Mouse (Mus musculus): ENCODE data around the gene Cox7a1. TPM values are rescaled to one million over a fixed set of nuclear protein-coding genes. Genes with fewer than 3 reads are reported as not detected.

Gene Cox7a1
- total and polyA plus RNA-seq, 3 experiments: 1.6 to 15.2 (median 14.0) TPM

DNA sequence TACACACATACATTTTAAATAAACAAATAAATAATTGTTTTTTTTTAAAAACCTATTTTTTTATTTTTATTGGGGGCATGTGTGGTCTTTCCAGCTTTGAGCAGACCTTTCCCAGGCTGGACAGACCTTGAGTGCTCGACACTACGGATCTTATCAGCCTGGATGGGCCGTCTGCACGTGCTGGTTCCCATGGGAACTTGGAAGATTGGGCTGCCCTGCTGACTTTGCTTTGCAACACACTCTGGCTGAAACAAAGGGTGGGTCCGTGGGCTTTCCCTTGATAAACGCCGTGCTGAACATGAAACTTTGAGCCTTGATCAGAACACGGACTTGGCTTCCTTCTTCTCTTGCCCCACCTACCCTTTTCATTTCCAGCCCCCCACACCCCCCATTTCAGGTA is 20.4 kb downstream of the Cox7a1 start:
- no peak for TF ChIP-seq RCOR1 (conservative IDR thresholded peaks at IDR 0.05; ENCODE audit: low read depth, low read length)
- TF ChIP-seq CHD2 (IDR thresholded peaks at IDR 0.05; ENCODE audit: low read length): no peak
- no peak for TF ChIP-seq SMC3 (IDR thresholded peaks at IDR 0.05; ENCODE audit: low read depth, low read length)
- TF ChIP-seq USF1 (IDR thresholded peaks at IDR 0.05; ENCODE audit: low read depth, low read length): no peak
- peak; percentile 40; the same call in 1 of the 2 replicates for TF ChIP-seq BHLHE40 (IDR thresholded peaks at IDR 0.05; ENCODE audit: low read depth, low read length)
- no peak for TF ChIP-seq TBP (conservative IDR thresholded peaks at IDR 0.05; ENCODE audit: low read depth, low read length)
- no peak for TF ChIP-seq JUND (conservative IDR thresholded peaks at IDR 0.05; ENCODE audit: low read depth, low read length)
- no peak for TF ChIP-seq CHD1 (IDR thresholded peaks at IDR 0.05; ENCODE audit: low read depth, low read length)
- H3K27ac ChIP-seq (ENCODE audit: insufficient read depth, low read depth): no peak overlapping the region
- no peaks in the 10 kb centered on the region for H3K27me3 ChIP-seq (replicated peaks)
- dilution Hi-C loops (cut with MboI; ENCODE audit: extremely low pct_ligation_motif_present, extremely low pct_unique_long_range_greater_than_20kb, low sequenced_read_pairs): no loop called here
- H3K4me2 ChIP-seq (ENCODE audit: insufficient read depth, low read depth, poor library complexity, severe bottlenecking): peak overlapping the region; percentile 57
- DNase-seq (ENCODE audit: extremely low read depth): no peak
- H3K4me1 ChIP-seq (ENCODE audit: control insufficient read depth in 1 of 2, insufficient read depth in 2 of 2): peaks cover 4 to 10% of the 10 kb centered on the region in 2 experiments; a peak in 3 of 4 replicates
- H3K4me3 ChIP-seq (replicated peaks in 1 of 3; ENCODE audit: low read depth in 2 of 3, low read length in 2 of 3, poor library complexity in 1 of 3): no peak overlapping the region
- no peak overlapping the region for H3K9ac ChIP-seq (ENCODE audit: insufficient read depth, low read depth)
- in situ Hi-C loops (cut with MboI; ENCODE audit: low pct_ligation_motif_present, low pct_unique_long_range_greater_than_20kb, low sequenced_read_pairs): no loop called here
- no peaks in the 10 kb centered on the region for H3K79me2 ChIP-seq (replicated peaks; ENCODE audit: control insufficient read depth, extremely low read depth, insufficient read depth, poor library complexity, severe bottlenecking)
- H3K36me3 ChIP-seq (replicated peaks in 1 of 2; ENCODE audit: control insufficient read depth in 1 of 2, insufficient read depth in 1 of 2, low read length in 1 of 2): no peaks in the 10 kb centered on the region
- H3K9me3 ChIP-seq (replicated peaks; ENCODE audit: low read length): no peaks in the 10 kb centered on the region

DNA sequence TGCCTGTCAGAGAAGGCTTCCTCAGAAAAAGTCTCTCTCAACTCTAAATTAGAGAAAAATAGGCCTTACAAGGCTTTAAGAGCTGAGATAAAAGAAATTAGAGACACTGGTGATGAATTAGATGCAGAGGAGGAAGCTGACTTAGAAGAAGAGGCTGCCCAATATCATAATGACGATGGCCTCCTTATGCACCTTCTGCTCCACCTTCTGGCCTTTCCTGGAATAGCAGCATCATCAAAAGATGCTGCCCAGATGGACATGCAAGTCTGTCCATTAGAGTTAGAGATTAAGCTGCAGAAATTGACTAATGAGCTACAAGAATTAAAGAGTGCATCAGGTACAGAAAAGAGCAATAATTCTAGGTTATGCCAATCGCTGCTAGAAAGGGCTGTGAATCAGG is 21.4 kb downstream of the Cox7a1 start:
- TF ChIP-seq ELF1 (IDR thresholded peaks at IDR 0.05; ENCODE audit: low read depth, low read length) (no peak; the same call in 1 of the 2 replicates), ETS1 (conservative IDR thresholded peaks at IDR 0.05; ENCODE audit: low read depth, low read length) (no peak), MAX (IDR thresholded peaks at IDR 0.05; ENCODE audit: low read length) (no peak), BHLHE40 (IDR thresholded peaks at IDR 0.05; ENCODE audit: low read depth, low read length) (0 out of 2 replicates have a peak, but pooled peaks have one; percentile 8), NELFE (IDR thresholded peaks at IDR 0.05; ENCODE audit: low read depth, low read length) (0 out of 2 replicates have a peak, but pooled peaks have one; percentile 51), GABPA (IDR thresholded peaks at IDR 0.05; ENCODE audit: insufficient replicate concordance, low read depth, low read length) (no peak), USF1 (IDR thresholded peaks at IDR 0.05; ENCODE audit: low read depth, low read length) (no peak), EP300 (IDR thresholded peaks at IDR 0.05; ENCODE audit: low read length) (no peak), POLR2A (IDR thresholded peaks at IDR 0.05; ENCODE audit: low read depth, low read length) (no peak), HCFC1 (IDR thresholded peaks at IDR 0.05; ENCODE audit: low read depth, low read length) (peak; percentile 39), ZKSCAN1 (IDR thresholded peaks at IDR 0.05; ENCODE audit: borderline replicate concordance, low read depth, low read length) (no peak), JUN (IDR thresholded peaks at IDR 0.05; ENCODE audit: insufficient read depth, low read depth, low read length) (no peak), ZNF384 (IDR thresholded peaks at IDR 0.05; ENCODE audit: low read depth, low read length) (no peak), TCF12 (IDR thresholded peaks at IDR 0.05; ENCODE audit: low read depth, low read length) (no peak), RAD21 (IDR thresholded peaks at IDR 0.05; ENCODE audit: low read depth, low read length) (peak; percentile 85), PAX5 (IDR thresholded peaks at IDR 0.05; ENCODE audit: low read length) (no peak), MAZ (IDR thresholded peaks at IDR 0.05; ENCODE audit: low read depth, low read length) (0 out of 2 replicates have a peak, but pooled peaks have one; percentile 31), CTCF (conservative IDR thresholded peaks at IDR 0.05 in 1 of 2, IDR thresholded peaks at IDR 0.05 in 1 of 2; ENCODE audit: low read depth in 2 of 2, low read length in 2 of 2) (peak; percentile 82 to 95), SIN3A (IDR thresholded peaks at IDR 0.05; ENCODE audit: low read length) (0 out of 2 replicates have a peak, but pooled peaks have one; percentile 36), TBP (conservative IDR thresholded peaks at IDR 0.05; ENCODE audit: low read depth, low read length) (no peak), NRF1 (IDR thresholded peaks at IDR 0.05; ENCODE audit: low read depth, low read length) (no peak), MAFK (IDR thresholded peaks at IDR 0.05; ENCODE audit: insufficient replicate concordance, low read length) (peak; percentile 60; the same call in 1 of the 2 replicates), IRF4 (IDR thresholded peaks at IDR 0.05; ENCODE audit: low read depth, low read length) (peak; percentile 37; the same call in 1 of the 2 replicates), MEF2A (IDR thresholded peaks at IDR 0.05; ENCODE audit: borderline replicate concordance, low read depth, low read length) (0 out of 2 replicates have a peak, but pooled peaks have one; percentile 28), RCOR1 (conservative IDR thresholded peaks at IDR 0.05; ENCODE audit: low read depth, low read length) (no peak), KAT2A (IDR thresholded peaks at IDR 0.05; ENCODE audit: insufficient replicate concordance, low read length) (no peak), ZC3H11A (IDR thresholded peaks at IDR 0.05; ENCODE audit: low read depth, low read length) (peak; percentile 28; the same call in 1 of the 2 replicates), JUND (conservative IDR thresholded peaks at IDR 0.05; ENCODE audit: low read depth, low read length) (no peak; the same call in 1 of the 2 replicates), UBTF (IDR thresholded peaks at IDR 0.05; ENCODE audit: low read depth, low read length) (no peak), SMC3 (IDR thresholded peaks at IDR 0.05; ENCODE audit: low read depth, low read length) (peak; percentile 96)
- Histone ChIP-seq H3K4me1 (ENCODE audit: control insufficient read depth in 1 of 2, insufficient read depth in 2 of 2) (peaks cover 4 to 10% of the 10 kb centered on the region in 2 experiments; a peak in 3 of 4 replicates), H3K36me3 (replicated peaks in 1 of 2; ENCODE audit: control insufficient read depth in 1 of 2, insufficient read depth in 1 of 2, low read length in 1 of 2) (no peaks in the 10 kb centered on the region), H3K4me3 (replicated peaks in 1 of 3; ENCODE audit: low read depth in 2 of 3, low read length in 2 of 3, poor library complexity in 1 of 3) (no peak overlapping the region), H3K79me2 (replicated peaks; ENCODE audit: control insufficient read depth, extremely low read depth, insufficient read depth, poor library complexity, severe bottlenecking) (no peaks in the 10 kb centered on the region), H3K9ac (ENCODE audit: insufficient read depth, low read depth) (no peak overlapping the region), H3K4me2 (ENCODE audit: insufficient read depth, low read depth, poor library complexity, severe bottlenecking) (no peak overlapping the region), H3K27me3 (replicated peaks) (no peaks in the 10 kb centered on the region), H3K27ac (ENCODE audit: insufficient read depth, low read depth) (no peak overlapping the region), H3K9me3 (replicated peaks; ENCODE audit: low read length) (no peaks in the 10 kb centered on the region)
- in situ Hi-C loops (cut with MboI; ENCODE audit: low pct_ligation_motif_present, low pct_unique_long_range_greater_than_20kb, low sequenced_read_pairs): no loop called here
- dilution Hi-C loops (cut with MboI; ENCODE audit: extremely low pct_ligation_motif_present, extremely low pct_unique_long_range_greater_than_20kb, low sequenced_read_pairs): no loop called here
- DNase-seq (ENCODE audit: extremely low read depth): peak; percentile 67
